Comparison of ENCODE assay signal across 27 mouse cellular contexts in the genomic region with DNA sequence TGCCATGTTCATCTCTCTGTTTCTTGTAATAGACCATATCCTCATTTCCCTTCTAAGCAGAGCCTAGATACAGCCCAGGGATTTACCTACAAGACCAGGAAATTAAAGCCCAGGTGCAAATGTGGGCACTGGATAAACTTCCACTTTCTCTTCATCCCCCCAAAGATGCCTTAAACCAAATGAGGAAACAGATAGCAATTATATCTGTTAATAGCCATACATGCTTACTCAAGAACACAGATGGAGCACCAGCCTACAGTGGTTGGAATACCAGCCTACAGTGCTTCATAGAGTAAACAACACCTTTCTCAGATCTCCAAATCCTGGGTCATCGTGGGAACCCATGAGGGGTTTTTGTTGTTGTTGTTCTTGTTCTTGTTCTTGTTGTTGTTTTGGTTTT.
"Had no signal": no experiment of that assay in that cellular context is flagged by ENCODE, and none has a peak within 500 bp of the region (broad histone marks: within the 10 kb centered on the region; RNA-seq: fewer than 3 reads in every experiment).

No protein-coding gene starts in this region.

- DNase-seq: left cerebral cortex, postnatal 4 days; liver; liver, embryonic 13.5 days; liver, postnatal 0 days; lung, adult 18-20 months; lung, adult 2 months; lung, embryonic 14.5 days; lung, postnatal 10 days; lung, postnatal 14 days; lung, postnatal 4 days; midbrain, embryonic 14.5 days had no signal

- H3K36me3 ChIP-seq: limb, embryonic 10.5 days; limb, embryonic 12.5 days; limb, embryonic 13.5 days; limb, embryonic 15.5 days; liver, embryonic 12.5 days; liver, embryonic 13.5 days; liver, embryonic 15.5 days; lung, embryonic 15.5 days; midbrain, embryonic 10.5 days; midbrain, embryonic 12.5 days; midbrain, embryonic 13.5 days; midbrain, embryonic 15.5 days; neural tube, embryonic 12.5 days had no signal

- H3K9ac ChIP-seq: limb, embryonic 12.5 days; limb, embryonic 13.5 days; limb, embryonic 15.5 days; liver, embryonic 12.5 days; liver, embryonic 13.5 days; liver, embryonic 14.5 days; liver, embryonic 15.5 days; liver, postnatal 0 days; lung, embryonic 14.5 days; lung, embryonic 15.5 days; midbrain, embryonic 12.5 days; midbrain, embryonic 13.5 days; midbrain, embryonic 15.5 days; neural tube, embryonic 12.5 days had no signal

- H3K4me3 ChIP-seq: limb, embryonic 10.5 days; limb, embryonic 12.5 days; limb, embryonic 13.5 days; limb, embryonic 15.5 days; liver, embryonic 12.5 days; liver, embryonic 13.5 days; liver, embryonic 15.5 days; lung, embryonic 15.5 days; megakaryocyte, embryonic 14.5 days; midbrain, embryonic 10.5 days; midbrain, embryonic 12.5 days; midbrain, embryonic 13.5 days; midbrain, embryonic 15.5 days; myocyte; neural tube, embryonic 12.5 days had no signal

- H3K27ac ChIP-seq: limb, embryonic 10.5 days; limb, embryonic 12.5 days; limb, embryonic 13.5 days; limb, embryonic 15.5 days; liver, embryonic 12.5 days; liver, embryonic 13.5 days; liver, embryonic 14.5 days; liver, embryonic 15.5 days; lung, embryonic 15.5 days; macrophage; midbrain, embryonic 10.5 days; midbrain, embryonic 12.5 days; midbrain, embryonic 13.5 days; midbrain, embryonic 15.5 days; neural tube, embryonic 12.5 days had no signal

- H3K4me1 ChIP-seq: limb, embryonic 10.5 days; limb, embryonic 12.5 days; limb, embryonic 15.5 days; liver, embryonic 12.5 days; liver, embryonic 13.5 days; liver, embryonic 15.5 days; megakaryocyte, embryonic 14.5 days; midbrain, embryonic 10.5 days; midbrain, embryonic 12.5 days; midbrain, embryonic 13.5 days; neural tube, embryonic 12.5 days had no signal

- H3K9me3 ChIP-seq: limb, embryonic 10.5 days; limb, embryonic 12.5 days; limb, embryonic 13.5 days; limb, embryonic 15.5 days; liver, embryonic 12.5 days; liver, embryonic 13.5 days; liver, embryonic 15.5 days; lung, embryonic 15.5 days; midbrain, embryonic 10.5 days; midbrain, embryonic 12.5 days; midbrain, embryonic 13.5 days; midbrain, embryonic 15.5 days; neural tube, embryonic 12.5 days had no signal

- H3K27me3 ChIP-seq: limb, embryonic 12.5 days; limb, embryonic 13.5 days; limb, embryonic 15.5 days; liver, embryonic 12.5 days; liver, embryonic 13.5 days; liver, embryonic 15.5 days; lung, embryonic 15.5 days; midbrain, embryonic 12.5 days; midbrain, embryonic 13.5 days; midbrain, embryonic 15.5 days; neural tube, embryonic 12.5 days had no signal
